Mouse (Mus musculus): ENCODE data around the gene Lmbr1l. TPM values are rescaled to one million over a fixed set of nuclear protein-coding genes. Genes with fewer than 3 reads are reported as not detected.
"Not testable (repeated sequence)": the region's sequence is repeated elsewhere in the genome, so short reads cannot be mapped to it uniquely, and the experiment has no call there.

The Lmbr1l gene
- total and polyA plus RNA-seq, 3 experiments: 23.4 to 30.4 (median 27.9) TPM

- no peak for DNase-seq (ENCODE audit: extremely low read depth)
- in situ Hi-C loops (cut with MboI; ENCODE audit: low pct_ligation_motif_present, low pct_unique_long_range_greater_than_20kb, low sequenced_read_pairs) (loop anchor here (10.0 kb wide), 1 partner anchor 1428 kb away; no protein-coding TSS in a partner anchor), dilution Hi-C loops (cut with MboI; ENCODE audit: extremely low pct_ligation_motif_present, extremely low pct_unique_long_range_greater_than_20kb, low sequenced_read_pairs) (no loop called here)
Observed at GRCm38 (mm10) chr15:98922581-98922980, 4.5 kb upstream of the Lmbr1l start.

GRCm38 (mm10) chr15:98921510-98921909 lies 3.5 kb upstream of the Lmbr1l start:
- DNase-seq (ENCODE audit: extremely low read depth): no peak
- no peaks in the 10 kb centered on the region for H3K27me3 ChIP-seq (replicated peaks)
- no peak overlapping the region for H3K9ac ChIP-seq (ENCODE audit: insufficient read depth, low read depth)
- H3K4me2 ChIP-seq (ENCODE audit: insufficient read depth, low read depth, poor library complexity, severe bottlenecking): no peak overlapping the region
- in situ Hi-C loops (cut with MboI; ENCODE audit: low pct_ligation_motif_present, low pct_unique_long_range_greater_than_20kb, low sequenced_read_pairs) (loop anchor here (10.0 kb wide), 1 partner anchor 1427 kb away; no protein-coding TSS in a partner anchor), dilution Hi-C loops (cut with MboI; ENCODE audit: extremely low pct_ligation_motif_present, extremely low pct_unique_long_range_greater_than_20kb, low sequenced_read_pairs) (no loop called here)
- H3K4me1 ChIP-seq (ENCODE audit: control insufficient read depth in 1 of 2, insufficient read depth in 2 of 2): peaks cover under 1 to 8% of the 10 kb centered on the region in 2 experiments; a peak in 3 of 4 replicates
- no peak overlapping the region for H3K27ac ChIP-seq (ENCODE audit: insufficient read depth, low read depth)
- TF ChIP-seq EP300 (IDR thresholded peaks at IDR 0.05; ENCODE audit: low read length) (no peak), JUND (conservative IDR thresholded peaks at IDR 0.05; ENCODE audit: low read depth, low read length) (no peak), ZMIZ1 (IDR thresholded peaks at IDR 0.05; ENCODE audit: low read depth, low read length) (no peak), RAD21 (IDR thresholded peaks at IDR 0.05; ENCODE audit: low read depth, low read length) (no peak), UBTF (IDR thresholded peaks at IDR 0.05; ENCODE audit: low read depth, low read length) (no peak), MEF2A (IDR thresholded peaks at IDR 0.05; ENCODE audit: borderline replicate concordance, low read depth, low read length) (no peak), ETS1 (conservative IDR thresholded peaks at IDR 0.05; ENCODE audit: low read depth, low read length) (no peak), MYC (IDR thresholded peaks at IDR 0.05; ENCODE audit: low read depth, low read length) (no peak), JUN (IDR thresholded peaks at IDR 0.05; ENCODE audit: insufficient read depth, low read depth, low read length) (no peak), CHD1 (IDR thresholded peaks at IDR 0.05; ENCODE audit: low read depth, low read length) (no peak), SIN3A (IDR thresholded peaks at IDR 0.05; ENCODE audit: low read length) (no peak), MAFK (IDR thresholded peaks at IDR 0.05; ENCODE audit: insufficient replicate concordance, low read length) (no peak), ZC3H11A (IDR thresholded peaks at IDR 0.05; ENCODE audit: low read depth, low read length) (no peak), MAX (IDR thresholded peaks at IDR 0.05; ENCODE audit: low read length) (no peak), RCOR1 (conservative IDR thresholded peaks at IDR 0.05; ENCODE audit: low read depth, low read length) (no peak)
- H3K4me3 ChIP-seq (replicated peaks in 1 of 3; ENCODE audit: low read depth in 2 of 3, low read length in 2 of 3, poor library complexity in 1 of 3): no peak overlapping the region
- H3K36me3 ChIP-seq (replicated peaks in 1 of 2; ENCODE audit: control insufficient read depth in 1 of 2, insufficient read depth in 1 of 2, low read length in 1 of 2): peaks cover 0 to 2% of the 10 kb centered on the region in 2 experiments
- H3K79me2 ChIP-seq (replicated peaks; ENCODE audit: control insufficient read depth, extremely low read depth, insufficient read depth, poor library complexity, severe bottlenecking): peaks cover 9% of the 10 kb centered on the region; the same call in 1 of the 2 replicates
- peaks cover 3% of the 10 kb centered on the region for H3K9me3 ChIP-seq (replicated peaks; ENCODE audit: low read length)

More at GRCm38 (mm10) chr15:98922581-98922980, 4.5 kb upstream of the Lmbr1l start:
- H3K36me3 ChIP-seq (replicated peaks in 1 of 2; ENCODE audit: control insufficient read depth in 1 of 2, insufficient read depth in 1 of 2, low read length in 1 of 2): peaks cover 0 to 2% of the 10 kb centered on the region in 2 experiments
- H3K9me3 ChIP-seq (replicated peaks; ENCODE audit: low read length): peaks cover 3% of the 10 kb centered on the region
- no peaks in the 10 kb centered on the region for H3K79me2 ChIP-seq (replicated peaks; ENCODE audit: control insufficient read depth, extremely low read depth, insufficient read depth, poor library complexity, severe bottlenecking)
- no peak overlapping the region for H3K4me2 ChIP-seq (ENCODE audit: insufficient read depth, low read depth, poor library complexity, severe bottlenecking)
- H3K27ac ChIP-seq (ENCODE audit: insufficient read depth, low read depth): no peak overlapping the region
- no peaks in the 10 kb centered on the region for H3K27me3 ChIP-seq (replicated peaks)
- H3K4me3 ChIP-seq (replicated peaks in 1 of 3; ENCODE audit: low read depth in 2 of 3, low read length in 2 of 3, poor library complexity in 1 of 3): no peak overlapping the region
- TF ChIP-seq EP300 (IDR thresholded peaks at IDR 0.05; ENCODE audit: low read length) (no peak), IRF4 (IDR thresholded peaks at IDR 0.05; ENCODE audit: low read depth, low read length) (no peak), E2F4 (IDR thresholded peaks at IDR 0.05; ENCODE audit: insufficient replicate concordance, low read depth, low read length) (no peak), MEF2A (IDR thresholded peaks at IDR 0.05; ENCODE audit: borderline replicate concordance, low read depth, low read length) (no peak), POLR2A (IDR thresholded peaks at IDR 0.05; ENCODE audit: low read depth, low read length) (no peak), POLR2AphosphoS2 (IDR thresholded peaks at IDR 0.05; ENCODE audit: low read depth, low read length) (no peak), CHD1 (IDR thresholded peaks at IDR 0.05; ENCODE audit: low read depth, low read length) (no peak), ZMIZ1 (IDR thresholded peaks at IDR 0.05; ENCODE audit: low read depth, low read length) (no peak), PAX5 (IDR thresholded peaks at IDR 0.05; ENCODE audit: low read length) (no peak), MAFK (IDR thresholded peaks at IDR 0.05; ENCODE audit: insufficient replicate concordance, low read length) (no peak), CHD2 (IDR thresholded peaks at IDR 0.05; ENCODE audit: low read length) (no peak)
- H3K4me1 ChIP-seq (ENCODE audit: control insufficient read depth in 1 of 2, insufficient read depth in 2 of 2): peaks cover 0 to 9% of the 10 kb centered on the region in 2 experiments; a peak in 2 of 4 replicates
- H3K9ac ChIP-seq (ENCODE audit: insufficient read depth, low read depth): no peak overlapping the region

- peaks cover 2 to 18% of the 10 kb centered on the region in 2 experiments for H3K36me3 ChIP-seq (replicated peaks in 1 of 2; ENCODE audit: control insufficient read depth in 1 of 2, insufficient read depth in 1 of 2, low read length in 1 of 2)
- DNase-seq (ENCODE audit: extremely low read depth); H3K27ac ChIP-seq (ENCODE audit: insufficient read depth, low read depth); H3K9me3 ChIP-seq (replicated peaks; ENCODE audit: low read length); dilution Hi-C loops (cut with MboI; ENCODE audit: extremely low pct_ligation_motif_present, extremely low pct_unique_long_range_greater_than_20kb, low sequenced_read_pairs); H3K27me3 ChIP-seq (replicated peaks): not testable (repeated sequence)
- H3K4me2 ChIP-seq (ENCODE audit: insufficient read depth, low read depth, poor library complexity, severe bottlenecking): peak overlapping the region; percentile 78; the same call in 1 of the 2 replicates
- peaks cover 12% of the 10 kb centered on the region; the same call in 1 of the 2 replicates for H3K79me2 ChIP-seq (replicated peaks; ENCODE audit: control insufficient read depth, extremely low read depth, insufficient read depth, poor library complexity, severe bottlenecking)
- peak overlapping the region; percentile 72 for H3K9ac ChIP-seq (ENCODE audit: insufficient read depth, low read depth)
- in situ Hi-C loops (cut with MboI; ENCODE audit: low pct_ligation_motif_present, low pct_unique_long_range_greater_than_20kb, low sequenced_read_pairs): loop anchor here (5.0 kb wide), 1 partner anchor 1501 kb away; no protein-coding TSS in a partner anchor
- H3K4me1 ChIP-seq (ENCODE audit: control insufficient read depth in 1 of 2, insufficient read depth in 2 of 2): peaks cover 5 to 25% of the 10 kb centered on the region in 2 experiments
- H3K4me3 ChIP-seq (replicated peaks in 1 of 3; ENCODE audit: low read depth in 2 of 3, low read length in 2 of 3, poor library complexity in 1 of 3): peak overlapping the region; percentile 43 to 85 (median 77)
Observed at GRCm38 (mm10) chr15:98918499-98918895, 466 bp upstream of the Lmbr1l start.

All from CH12.LX (cell line).